Mouse (Mus musculus) urinary bladder, postnatal 36 days (tissue): ENCODE results near the gene Rnf111.
"Not testable (repeated sequence)": the region's sequence is repeated elsewhere in the genome, so short reads cannot be mapped to it uniquely, and the experiment has no call there.

ENCODE experiments used
- DNase-seq, 2 experiments: peaks; one replicate each; pipeline ENCODE4 v3.0.0; 2022; ENCODE audit warnings: low spot score in 2 of 2, mixed read lengths in 1 of 2

Rnf111 gene

DNA sequence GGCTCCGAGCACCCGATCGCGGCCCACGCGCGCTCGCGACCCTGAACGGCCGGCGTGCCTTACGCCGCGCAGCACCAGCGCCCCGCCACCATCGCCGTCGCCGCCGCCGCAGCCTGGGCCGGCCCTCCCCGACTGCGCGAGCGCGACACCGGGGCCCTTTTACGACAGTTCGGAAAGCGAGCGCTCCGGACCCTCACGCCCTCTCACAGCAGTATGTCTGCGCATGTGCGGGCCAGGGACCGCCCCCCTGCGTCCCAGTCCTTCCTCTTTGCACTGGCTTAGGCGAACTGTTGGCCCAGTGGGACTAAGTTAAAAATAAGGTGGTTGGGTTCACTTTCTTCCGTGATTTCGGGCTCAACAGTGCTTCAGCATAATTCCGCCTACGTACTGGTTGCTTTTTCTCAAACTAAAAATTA, at the start of gene Rnf111:
Gene Rnf111, minus strand, starts transcription at position 100 of the 416 bp plus-strand sequence.
- DNase-seq: peak; percentile 93 to 97

DNA sequence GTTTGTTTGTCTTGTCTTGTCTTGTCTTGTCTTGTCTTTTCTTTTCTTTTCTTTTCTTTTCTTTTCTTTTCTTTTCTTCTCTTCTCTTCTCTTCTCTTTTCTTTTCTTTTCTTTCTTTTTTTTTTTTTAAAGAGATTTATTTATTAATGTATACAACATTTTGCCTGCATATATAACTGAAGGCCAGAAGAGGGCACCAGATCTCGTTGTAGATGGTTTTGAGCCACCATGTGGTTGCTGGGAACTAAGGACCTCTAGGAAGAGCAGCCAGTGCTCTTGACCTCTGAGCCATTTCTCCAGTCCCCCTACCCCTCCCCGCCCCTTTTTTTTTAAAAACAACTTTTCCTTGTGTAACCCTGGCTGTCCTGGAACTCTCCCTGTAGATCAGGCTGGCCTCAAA, 48.7 kb upstream of the Rnf111 start:
- DNase-seq: not testable (repeated sequence)

DNA sequence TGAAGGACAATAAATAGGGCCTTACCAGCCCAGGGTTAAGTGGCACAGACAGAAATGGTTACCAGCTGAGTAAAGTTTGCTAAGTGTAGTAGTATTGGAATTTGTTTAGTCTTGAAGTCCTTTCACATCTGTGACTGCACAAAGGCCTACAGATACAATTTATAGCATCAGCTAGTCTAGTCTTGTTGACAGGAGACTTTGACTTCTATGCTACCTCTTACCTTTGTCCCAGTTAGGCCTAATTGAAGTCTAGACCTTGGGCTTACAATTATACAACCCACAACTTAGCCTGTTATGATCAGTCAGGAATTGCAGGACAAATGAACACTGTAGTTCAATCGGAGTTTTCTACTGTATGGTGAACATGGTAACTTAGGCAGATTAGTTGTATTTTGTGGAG, 48.0 kb upstream of the Rnf111 start:
- DNase-seq: no peak

DNA sequence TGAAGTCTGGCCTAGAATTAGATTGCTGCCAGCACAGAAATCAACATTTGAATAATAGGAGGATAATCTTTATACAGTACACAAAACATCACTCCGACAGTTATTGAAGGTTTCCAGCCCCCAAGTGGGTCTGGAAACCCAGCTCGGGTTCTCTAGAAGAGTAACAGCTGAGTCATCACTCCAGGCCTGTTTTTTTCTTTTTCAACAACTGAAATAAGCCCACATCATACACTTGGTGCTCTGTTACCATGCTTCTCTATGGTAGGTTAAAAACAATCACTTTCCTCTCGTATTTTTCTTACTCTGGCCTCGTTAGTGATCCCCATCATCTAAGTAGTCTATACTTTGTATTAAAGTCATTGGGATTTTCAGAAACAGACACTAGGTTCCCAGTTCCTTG, 44.8 kb upstream of the Rnf111 start:
- DNase-seq: no peak

DNA sequence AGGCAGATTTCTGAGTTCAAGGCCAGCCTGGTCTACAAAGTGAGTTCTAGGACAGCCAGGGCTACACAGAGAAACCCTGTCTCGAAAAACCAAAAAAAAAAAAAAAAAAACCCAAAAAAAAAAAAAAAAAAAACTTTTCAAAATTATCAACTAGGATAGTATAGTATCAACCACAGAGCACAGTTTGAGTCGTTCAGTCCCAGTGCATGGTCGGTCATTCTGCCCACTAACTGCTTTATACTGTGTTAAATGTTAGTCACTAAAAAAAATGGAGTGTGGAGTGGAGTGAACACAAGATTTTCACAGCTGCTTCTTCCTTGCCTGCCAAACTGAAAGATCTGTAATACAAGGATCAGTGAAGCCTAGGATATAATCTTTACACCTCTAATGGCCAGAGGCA, 43.1 kb upstream of the Rnf111 start:
- DNase-seq: not testable (repeated sequence)

DNA sequence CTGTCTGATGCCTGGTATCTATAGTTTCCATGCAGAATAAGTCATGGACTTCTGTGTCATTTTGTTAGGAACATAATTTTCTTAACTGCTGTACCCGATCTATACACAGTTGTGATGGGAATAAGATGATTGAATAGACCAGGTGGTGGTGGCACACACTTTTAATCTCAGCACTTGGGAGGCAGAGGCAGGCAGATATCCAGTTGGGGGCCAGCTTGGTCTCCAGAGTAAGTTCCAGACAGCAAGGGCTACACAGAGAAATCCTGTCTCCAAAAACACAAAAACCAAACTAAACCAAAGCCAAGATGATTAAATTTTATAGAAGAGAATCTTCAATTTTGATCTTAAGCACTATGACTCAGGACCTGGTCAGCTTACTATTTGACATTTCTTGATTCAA, 41.3 kb upstream of the Rnf111 start:
- DNase-seq: no peak

DNA sequence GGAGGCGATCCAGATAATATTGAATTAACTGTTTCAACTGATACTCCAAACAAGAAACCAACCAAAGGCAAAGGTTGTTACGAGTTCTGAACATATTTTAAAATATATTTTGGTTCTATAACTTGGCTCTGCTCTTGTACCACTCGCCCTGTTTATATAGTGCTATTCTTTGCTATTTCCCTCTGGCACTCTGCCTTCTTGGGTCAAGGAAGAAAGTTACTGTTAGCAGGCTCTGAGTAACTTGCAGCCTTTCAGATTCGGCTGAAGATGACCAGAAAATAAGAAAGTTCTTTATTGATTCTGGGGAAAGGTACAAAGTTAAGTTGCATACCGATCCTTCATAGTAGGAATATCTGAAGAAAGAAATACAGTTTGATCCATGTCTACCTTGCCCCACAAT, 40.5 kb upstream of the Rnf111 start:
- DNase-seq: no peak

DNA sequence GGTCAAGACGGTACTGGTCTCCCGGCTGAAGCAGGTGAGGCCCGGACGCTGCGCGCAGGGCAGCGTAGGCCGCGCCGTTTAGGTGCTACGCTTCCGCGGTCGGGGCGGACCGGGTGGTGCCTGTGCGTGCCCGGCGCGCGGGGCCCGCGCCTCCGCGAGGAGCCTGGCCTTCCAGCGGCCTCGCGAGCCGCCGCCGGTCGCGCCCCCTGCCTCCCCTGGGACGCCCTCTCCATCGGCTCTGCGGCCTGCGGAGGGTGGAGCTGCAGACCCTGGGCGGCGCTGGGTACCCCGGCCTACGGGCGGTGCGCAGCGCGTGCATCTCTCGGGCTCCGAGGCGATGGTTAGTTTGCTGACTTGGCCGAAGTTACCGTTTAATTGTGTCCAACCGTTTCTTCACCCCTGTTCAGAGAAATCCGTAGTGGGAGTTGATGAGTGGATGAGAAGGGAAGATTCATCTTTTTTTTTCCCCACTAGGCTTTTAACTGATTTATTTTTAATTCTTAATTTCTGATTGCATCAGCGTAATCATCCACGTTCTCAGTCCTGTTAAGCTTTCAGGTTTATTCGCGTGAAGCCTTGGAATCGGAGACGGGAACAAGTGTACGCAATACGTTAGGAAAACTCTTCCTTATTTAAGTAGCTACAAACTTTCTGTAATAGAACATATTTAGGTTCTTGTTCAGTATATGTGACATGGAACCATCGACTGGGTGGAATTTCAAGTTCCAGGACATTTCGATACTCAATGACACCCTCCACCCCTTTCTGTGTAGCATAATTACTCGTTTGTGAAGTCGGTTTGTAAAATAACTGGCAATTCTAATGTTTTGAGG, 39.7 kb upstream of the Rnf111 start:
- DNase-seq: peak; percentile 50 to 57

DNA sequence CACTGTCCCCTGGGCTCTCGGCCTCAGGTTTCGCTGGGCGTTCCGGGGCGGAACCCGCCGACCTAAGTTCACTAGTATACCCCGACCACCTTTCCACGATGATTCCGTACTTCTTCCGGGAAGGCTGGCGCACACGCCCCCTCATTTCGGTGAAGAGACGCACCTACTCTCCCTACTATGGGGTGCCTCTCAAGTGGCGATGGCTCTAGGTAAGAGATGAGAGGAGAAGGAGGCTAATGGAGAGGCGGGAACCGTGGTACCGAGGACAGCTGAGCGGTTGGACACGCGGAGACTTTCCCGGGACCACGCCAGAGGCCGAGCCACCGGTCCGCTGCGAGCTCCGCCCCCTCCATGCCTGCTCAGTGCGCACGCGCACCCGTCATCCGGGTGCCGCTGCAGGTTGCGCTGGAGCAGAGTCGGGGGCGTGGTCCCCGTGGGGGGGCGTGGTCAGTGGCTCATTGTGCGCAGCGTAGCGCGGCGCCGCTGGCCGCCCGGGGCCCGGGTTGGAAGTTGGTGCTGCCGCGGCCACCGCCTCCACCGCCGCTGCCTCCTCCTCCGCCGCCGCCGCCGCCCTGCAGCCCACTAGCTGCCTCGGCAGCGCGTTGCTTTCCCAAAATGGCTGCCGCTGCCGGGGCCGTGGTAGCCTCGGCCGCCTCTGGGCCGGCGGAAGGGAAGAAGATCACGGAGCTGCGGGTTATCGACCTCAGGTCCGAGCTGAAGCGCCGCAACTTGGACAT, 38.9 kb upstream of the Rnf111 start, which contains the start of gene Sltm:
Gene Sltm, plus strand, starts transcription at position 450 of the 737 bp plus-strand sequence.
- DNase-seq: peak; percentile 99 to 100

DNA sequence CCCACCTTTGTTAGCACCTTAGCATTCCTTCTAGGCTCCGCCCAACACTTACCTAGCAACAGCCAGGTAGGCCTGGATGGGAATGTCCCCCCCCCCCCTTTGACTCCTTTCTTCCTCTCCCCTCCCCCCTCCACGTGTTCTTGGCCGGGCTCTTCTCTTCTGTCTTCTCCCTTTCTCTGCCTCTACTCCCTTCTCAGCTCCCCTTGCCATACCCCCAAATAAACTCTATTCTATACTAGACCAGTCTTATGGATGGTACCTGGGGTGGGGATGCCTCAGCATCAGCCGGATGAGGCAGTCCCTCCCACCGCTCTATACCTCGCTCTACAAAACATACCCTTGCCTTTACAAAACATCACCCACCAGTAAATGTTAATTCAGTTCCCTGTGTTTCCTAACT, 38.1 kb upstream of the Rnf111 start:
- DNase-seq: no peak

DNA sequence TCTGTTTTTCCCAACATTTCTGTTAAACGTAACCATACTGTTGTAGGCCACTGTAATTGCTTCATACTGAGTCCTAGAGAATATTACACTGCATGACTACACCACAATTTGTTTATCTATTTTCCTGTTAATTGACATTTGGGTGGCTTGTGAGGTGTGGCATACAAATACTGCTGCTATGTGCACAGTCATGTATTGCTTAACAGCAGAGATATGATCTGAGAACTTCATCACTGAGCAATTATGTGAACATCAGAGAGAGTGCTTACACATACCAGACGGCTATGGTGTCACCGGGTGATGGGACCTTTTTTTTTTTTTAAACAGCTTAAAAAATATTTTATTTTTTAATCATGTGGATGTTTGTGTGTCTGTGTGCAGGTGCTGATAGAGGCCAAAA, 29.8 kb upstream of the Rnf111 start:
- no peak for DNase-seq

DNA sequence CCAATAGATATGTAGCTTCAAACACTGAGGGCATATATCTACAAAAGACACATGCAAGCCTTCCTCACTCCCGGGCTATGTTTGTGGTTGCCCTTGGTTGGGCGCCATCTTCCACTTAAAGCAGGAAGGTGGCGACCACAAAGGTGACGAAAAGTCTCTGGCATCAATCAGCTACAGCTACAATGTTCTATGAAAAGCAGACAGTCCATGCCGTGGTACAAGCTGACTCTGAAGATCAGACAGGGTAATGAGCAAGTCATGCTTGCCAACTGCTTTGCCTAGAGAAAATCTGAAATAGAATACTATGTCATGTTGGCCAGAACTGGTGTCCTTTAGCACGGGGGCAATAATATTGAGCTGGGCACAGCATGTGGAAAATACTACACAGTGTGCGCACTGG, 20.8 kb upstream of the Rnf111 start:
- DNase-seq: no peak

DNA sequence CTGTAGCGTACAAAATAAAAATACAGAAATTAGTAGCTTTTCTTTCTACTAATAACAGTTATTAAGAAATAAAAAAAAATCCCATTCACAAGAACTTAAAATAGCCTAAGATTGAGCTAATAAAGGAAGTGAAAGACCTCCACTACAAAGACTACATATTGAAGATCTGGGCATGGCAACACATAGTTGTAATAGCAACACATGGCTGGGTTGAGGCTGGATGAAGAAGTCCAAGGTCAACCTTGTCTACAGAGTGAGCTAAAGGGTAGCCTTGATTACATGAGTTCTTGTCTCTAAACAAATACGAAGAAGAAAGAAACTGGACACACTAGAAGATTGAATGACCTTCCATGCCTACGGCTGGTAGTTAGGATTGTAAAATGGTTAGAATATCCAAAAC, 20.3 kb upstream of the Rnf111 start:
- no peak for DNase-seq

DNA sequence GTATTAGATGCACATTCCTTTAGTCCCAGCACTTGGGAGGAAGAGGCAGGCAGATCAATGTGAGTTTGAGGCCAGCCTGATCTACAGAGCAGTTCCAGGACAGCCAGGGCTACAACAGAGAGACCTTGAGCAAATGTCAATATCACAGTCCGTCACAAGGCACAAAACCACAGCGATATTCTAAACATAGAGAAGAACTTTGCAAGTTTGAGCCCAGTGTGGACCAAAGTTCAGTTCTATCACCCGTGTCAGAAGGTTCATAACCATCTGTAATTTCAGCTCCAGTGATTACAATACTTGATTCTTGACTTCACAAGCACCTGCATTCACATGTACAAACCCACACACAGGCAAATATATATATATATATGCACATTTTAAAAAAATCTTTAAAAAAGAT, 17.1 kb upstream of the Rnf111 start:
- no peak for DNase-seq

DNA sequence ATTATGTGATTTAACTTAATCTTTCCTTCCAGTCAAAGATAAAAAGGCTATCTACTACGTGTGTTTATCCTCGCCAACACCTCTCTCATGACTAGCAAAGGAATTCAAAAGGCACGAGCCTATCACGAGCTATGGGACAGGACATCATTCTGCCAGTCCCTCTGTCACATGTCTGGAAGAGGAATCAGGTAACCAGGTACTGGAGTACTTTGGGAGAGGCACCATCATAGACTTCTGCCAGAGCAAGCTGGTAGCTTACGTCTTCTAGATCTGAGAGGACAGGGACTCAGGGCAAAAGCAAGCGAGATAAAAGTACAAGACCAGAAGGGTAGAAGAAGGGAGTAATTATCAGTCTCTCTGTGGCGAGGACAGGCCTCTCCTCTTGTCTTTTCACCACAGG, 8.2 kb upstream of the Rnf111 start:
- no peak for DNase-seq

DNA sequence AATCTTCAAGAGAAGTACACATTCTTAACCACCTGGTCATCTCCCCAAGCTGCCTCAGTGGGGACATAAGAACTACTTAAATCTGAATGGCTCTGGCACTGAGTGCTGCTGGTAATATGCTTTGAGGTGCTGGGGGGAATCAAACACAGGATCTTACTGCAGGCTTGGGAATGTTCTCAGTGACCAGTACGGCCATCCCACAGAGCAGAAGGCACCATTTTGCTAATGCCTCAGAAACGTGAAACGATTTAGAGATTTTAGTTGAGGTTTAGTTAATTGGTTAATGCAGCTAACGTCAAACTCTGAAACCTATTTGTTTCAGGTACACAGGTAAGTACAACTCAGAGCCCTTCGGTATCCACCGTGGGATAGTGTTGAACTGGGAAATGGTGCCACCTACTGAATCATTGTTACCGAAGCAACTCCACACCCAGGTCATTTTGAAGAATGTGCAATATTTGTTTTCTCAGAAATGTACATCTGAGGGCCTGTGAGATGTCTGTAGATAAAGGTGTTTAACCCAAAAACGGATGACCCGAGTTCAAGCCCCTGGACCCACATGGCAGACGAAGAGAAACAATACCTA, 7.6 kb upstream of the Rnf111 start:
- DNase-seq: peak in 1 of 2 experiments; percentile 6

DNA sequence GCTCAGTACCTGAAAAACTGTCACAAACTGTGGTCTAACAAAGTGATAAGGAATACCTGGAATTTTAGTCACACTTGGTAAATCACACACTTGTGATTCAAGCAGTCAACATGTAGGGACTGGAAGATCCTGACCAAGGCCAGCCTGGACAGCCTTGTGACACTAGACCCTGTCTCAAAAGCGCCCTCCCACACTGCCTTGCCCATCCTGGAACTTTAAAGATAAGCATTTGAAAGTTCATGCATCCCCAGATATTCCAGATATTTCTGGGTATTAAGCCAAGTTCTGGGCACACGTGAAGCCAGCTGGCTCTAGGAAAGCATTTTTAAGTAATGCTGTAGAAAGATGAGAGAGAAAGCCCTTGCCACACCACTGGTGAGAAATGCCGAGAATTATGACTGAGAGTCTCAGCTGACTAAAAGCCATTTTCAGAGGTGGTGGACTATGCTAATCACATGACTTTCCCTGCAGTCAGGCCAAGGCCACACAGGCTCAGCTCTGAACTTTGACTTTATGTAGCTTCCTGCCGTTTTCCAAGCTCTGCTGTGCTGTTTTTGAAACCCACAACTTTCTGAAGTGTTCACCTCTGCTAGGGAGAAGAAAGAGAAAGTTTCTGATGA, 6.5 kb upstream of the Rnf111 start:
- DNase-seq: peak in 1 of 2 experiments; percentile 27

DNA sequence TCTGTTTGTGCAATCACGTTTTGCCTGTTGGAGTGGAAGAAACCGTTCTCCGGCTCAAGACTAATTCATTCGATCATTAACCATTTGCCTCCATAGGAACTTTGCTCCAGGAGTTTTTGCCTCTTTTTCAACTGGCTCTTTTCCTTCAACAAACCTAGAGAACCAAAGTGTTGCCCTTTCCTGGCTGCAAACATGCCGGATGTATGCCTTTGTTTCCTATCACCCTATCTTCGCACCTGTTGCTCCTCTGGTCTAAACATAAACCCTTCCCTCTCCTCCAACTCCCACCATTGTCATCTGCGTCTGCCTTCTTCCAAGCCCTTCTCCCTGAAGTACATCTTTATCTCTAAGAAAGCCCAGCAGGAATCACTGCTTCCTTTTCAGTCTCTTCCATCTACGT, 3.3 kb upstream of the Rnf111 start:
- no peak for DNase-seq

DNA sequence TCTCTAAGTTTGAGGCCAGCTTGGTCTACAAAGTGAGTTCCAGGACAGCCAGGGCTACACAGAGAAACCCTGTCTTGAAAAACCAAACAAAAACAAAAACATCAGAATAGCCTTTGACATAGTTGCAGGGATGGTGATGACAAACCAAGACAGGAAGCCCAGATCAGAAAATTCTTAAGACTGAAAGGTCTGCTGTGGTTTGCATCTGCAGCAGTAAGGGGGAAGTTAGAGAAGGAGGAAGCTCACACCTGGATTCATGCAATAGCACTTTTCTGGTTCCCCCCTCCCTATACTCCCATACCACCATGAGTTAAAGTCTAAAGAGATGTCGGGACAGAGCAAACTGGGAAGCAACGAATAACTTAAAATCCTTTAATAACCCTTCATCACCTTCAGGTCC, 2.7 kb upstream of the Rnf111 start:
- DNase-seq: no peak

DNA sequence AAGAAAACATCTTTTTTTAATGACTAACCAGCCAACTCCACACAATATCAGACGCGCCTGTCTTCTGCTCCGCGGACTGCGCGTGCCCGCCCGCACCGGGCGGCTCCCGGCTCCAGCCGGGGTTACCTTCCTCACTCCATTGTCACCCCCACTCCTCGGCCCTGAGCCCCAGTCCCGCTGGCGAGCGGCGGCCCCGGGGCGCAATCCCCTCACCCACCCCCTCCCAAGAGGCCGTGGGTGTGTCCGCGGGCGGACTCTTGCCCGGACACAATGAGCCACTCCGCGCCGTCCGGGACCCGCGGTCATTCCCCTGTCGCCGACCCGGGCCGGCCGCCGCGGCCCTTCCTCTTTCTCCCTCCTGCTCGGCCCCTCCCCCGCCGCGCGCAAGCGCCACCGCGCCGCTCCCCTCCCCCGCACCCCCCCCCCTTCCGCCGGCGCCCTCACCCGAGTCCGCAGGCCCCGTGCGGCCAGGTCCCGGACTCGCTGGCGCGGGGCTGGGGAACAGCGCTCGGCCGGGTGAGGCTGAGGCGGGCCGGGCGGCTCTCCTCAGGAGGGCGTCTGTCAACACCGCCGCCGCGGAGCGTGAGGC, 416 bp downstream of the Rnf111 start:
- peak; percentile 43 to 51 for DNase-seq

DNA sequence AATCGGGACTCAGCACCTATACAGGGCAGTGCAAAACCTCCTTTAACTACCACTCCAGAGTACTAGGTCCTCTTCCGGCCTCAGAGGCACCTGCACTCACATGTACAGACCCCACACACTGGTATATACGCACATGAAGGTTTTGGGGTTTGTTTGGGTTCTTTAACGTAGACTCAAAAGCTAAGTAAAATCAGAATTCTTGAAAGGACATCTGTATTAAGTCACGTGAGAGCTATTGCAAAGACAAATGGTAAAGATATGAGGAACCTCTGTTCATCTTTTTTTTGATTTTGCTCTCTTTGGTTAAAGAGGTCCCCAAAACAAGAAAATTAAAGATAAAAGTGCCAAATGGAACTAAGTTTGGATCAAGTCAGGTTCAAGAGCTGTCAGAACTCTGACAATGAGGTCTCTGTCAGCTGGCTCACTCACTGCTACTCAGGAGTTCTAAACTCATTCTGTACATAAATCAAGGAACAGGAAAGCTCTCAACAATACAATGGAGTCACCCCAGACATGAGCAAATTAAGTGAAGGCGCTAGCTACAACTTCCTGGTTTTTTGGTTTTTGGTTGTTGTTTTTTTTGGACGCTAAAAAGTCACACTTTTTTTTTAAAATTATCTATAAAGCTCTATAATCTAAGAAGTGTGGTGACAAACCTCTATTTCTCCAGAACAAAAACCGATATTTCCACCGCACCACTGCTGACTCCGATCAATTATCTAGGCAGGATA, 1.1 kb downstream of the Rnf111 start:
- DNase-seq: no peak
